Mouse (Mus musculus) liver, embryonic 13.5 days (tissue): ENCODE measurements around the gene Bcl6b. TPM values are rescaled to one million over a fixed set of nuclear protein-coding genes. Genes with fewer than 3 reads are reported as not detected.

Source experiments
- ATAC-seq: fragments of 200-750 bp; cut with Nextera tagmentation; 2 replicates; pipeline ENCODE4 v1.8.0; 2017; ENCODE audit warnings: low read depth, mild to moderate bottlenecking, moderate number of reproducible peaks, moderate library complexity
- DNase-seq: peaks from one replicate; pipeline ENCODE4 v3.0.0; 2022
- H3K27ac ChIP-seq: fragments of 300-500 bp; sonication (generic); 2 replicates; pipeline ENCODE4 v1.5.1; 2015; ENCODE audit warnings: moderate library complexity, mild to moderate bottlenecking, inconsistent platforms
- H3K27me3 ChIP-seq: fragments of 300-500 bp; sonication (generic); 2 replicates; pipeline ENCODE4 v1.6.1; 2015; ENCODE audit warnings: mild to moderate bottlenecking, inconsistent platforms
- H3K36me3 ChIP-seq: fragments of 300-500 bp; sonication (generic); 2 replicates; pipeline ENCODE4 v1.6.1; 2015; ENCODE audit warnings: mild to moderate bottlenecking, inconsistent platforms
- H3K4me1 ChIP-seq: fragments of 300-500 bp; sonication (generic); replicated peaks from 2 replicates; pipeline ENCODE4 v1.6.1; 2015; ENCODE audit warnings: inconsistent platforms
- H3K4me2 ChIP-seq: fragments of 300-500 bp; sonication (generic); 2 replicates; pipeline ENCODE4 v1.6.1; 2015; ENCODE audit warnings: inconsistent platforms, mild to moderate bottlenecking, moderate library complexity
- H3K4me3 ChIP-seq: fragments of 300-500 bp; sonication (generic); replicated peaks from 2 replicates; pipeline ENCODE4 v1.5.1; 2015; ENCODE audit warnings: mild to moderate bottlenecking, inconsistent platforms
- H3K9ac ChIP-seq: fragments of 300-500 bp; sonication (generic); 2 replicates; pipeline ENCODE4 v1.6.1; 2015; ENCODE audit warnings: mild to moderate bottlenecking, inconsistent platforms
- H3K9me3 ChIP-seq: fragments of 300-500 bp; sonication (generic); replicated peaks from 2 replicates; pipeline ENCODE4 v1.6.1; 2016; ENCODE audit warnings: inconsistent platforms
- WGBS: fragments of 180-500 bp; shearing (Covaris S2); methylation state at CpG from one replicate; pipeline ENCODE4 v1.1.7; 2015; ENCODE audit not compliant: insufficient replicate concordance; 5-methylcytosine and 5-hydroxymethylcytosine counted together
- microRNA counts: library from miRNA; unstranded; fragments of <30 nt; microRNA quantifications from one replicate; lab custom pipeline; 2016
- microRNA-seq: library from miRNA; unstranded; fragments of <30 nt; microRNA quantifications from one replicate; pipeline ENCODE4, GENCODE M21; 2016
- polyA plus RNA-seq: library from polyadenylated mRNA; unstranded; fragments of >200 nt; fragmentation: Nextera tagmentation; extraction: Ambion mirVana; gene quantifications from 2 replicates; pipeline ENCODE4 v1.2.1, GENCODE M21; 2015

Bcl6b gene
- polyA plus RNA-seq, 1 experiment from 2014 or later, result 1.6 TPM

DNA sequence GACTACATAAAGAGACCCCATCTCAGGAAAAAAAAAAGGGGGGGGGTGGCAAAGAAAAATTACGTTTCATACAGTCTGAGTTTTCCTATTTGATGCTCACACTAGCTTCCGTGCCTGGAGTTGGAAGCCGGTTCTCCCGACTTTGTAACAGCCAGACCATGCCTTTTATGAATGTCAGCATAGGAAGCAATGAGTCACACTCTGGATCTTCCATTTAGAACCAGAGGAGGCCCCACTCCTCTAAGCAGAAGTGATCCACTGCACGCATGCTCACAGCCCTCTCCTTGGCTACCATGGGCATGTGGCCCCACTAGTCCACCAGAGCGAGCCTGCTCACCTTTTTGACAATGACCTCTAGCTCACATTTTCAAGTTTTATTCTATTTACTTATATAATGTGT, 38.4 kb downstream of the Bcl6b start:
- Histone ChIP-seq H3K4me1 (no peaks in the 10 kb centered on the region), H3K27me3 (no peaks in the 10 kb centered on the region), H3K9ac (no peak overlapping the region), H3K36me3 (no peaks in the 10 kb centered on the region), H3K9me3 (no peaks in the 10 kb centered on the region), H3K4me3 (no peak overlapping the region), H3K27ac (no peak overlapping the region), H3K4me2 (no peak overlapping the region)
- no peak for ATAC-seq
- no peak for DNase-seq
- WGBS, result 65% methylated on average over 6 of the region's 6 CpGs

DNA sequence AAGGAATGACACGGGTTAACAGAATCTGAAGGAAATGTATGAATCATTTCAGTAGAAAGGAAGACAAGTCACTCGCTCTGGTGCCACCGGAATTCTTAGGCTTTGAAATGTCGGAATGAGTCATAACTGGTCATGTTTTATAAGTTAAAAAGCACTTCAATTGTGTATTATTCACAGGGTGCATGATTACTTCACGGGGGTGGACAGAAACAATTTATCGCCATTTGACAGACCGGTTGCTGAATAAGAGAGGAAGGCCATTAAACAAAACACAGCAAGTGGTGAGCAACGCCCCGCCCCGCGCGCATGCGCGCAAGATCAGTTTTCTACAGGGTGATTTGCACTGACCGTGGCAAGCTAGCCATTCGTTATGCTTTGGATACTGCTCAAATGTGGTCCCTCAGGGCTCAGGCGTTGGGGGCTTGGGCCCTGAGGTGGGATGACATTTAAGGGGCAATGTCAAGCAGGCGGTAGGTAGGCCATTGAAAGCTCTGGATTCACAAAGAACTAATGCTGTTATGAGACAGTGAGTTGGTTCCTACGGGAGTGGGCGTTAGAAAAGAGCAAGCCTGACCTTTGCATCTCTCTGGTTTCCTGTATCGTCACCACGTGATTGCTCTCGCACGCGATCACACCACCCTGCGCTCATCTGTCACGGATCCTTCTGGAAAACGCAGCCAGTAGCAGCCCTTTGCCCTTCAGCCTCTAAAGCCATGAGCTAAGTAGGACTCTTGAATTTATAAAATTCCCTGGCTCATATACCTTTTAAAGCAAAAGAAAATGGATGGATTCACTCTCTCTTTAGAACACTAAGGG, 40.1 kb downstream of the Bcl6b start:
- no peaks in the 10 kb centered on the region for H3K27me3 ChIP-seq
- no peak overlapping the region for H3K4me3 ChIP-seq
- no peak for ATAC-seq
- 78% methylated on average over 28 of the region's 28 CpGs for WGBS
- no peak overlapping the region for H3K4me2 ChIP-seq
- H3K9ac ChIP-seq, result no peak overlapping the region
- H3K36me3 ChIP-seq, result no peaks in the 10 kb centered on the region
- H3K9me3 ChIP-seq, result no peaks in the 10 kb centered on the region
- no peak for DNase-seq
- H3K4me1 ChIP-seq, result no peaks in the 10 kb centered on the region
- no peak overlapping the region for H3K27ac ChIP-seq

DNA sequence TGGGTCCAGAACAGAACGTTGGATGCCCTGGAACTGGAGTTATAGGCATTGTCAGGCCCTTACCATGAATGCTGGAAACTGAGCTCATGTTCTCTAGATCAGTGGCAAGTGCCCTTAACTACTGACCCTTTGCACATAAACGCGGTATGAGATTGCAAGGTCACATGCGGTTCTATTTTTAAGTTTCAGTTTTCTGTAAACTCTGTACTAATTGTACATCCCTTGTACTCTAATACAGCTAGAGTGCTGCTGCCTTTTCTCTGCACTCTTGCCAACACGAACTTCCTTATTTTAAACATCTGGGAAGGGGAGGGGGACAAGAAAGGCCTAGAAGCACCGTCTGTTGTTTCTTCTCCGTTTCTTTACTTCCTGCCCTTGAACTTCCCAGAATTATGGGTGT, 44.5 kb downstream of the Bcl6b start:
- Histone ChIP-seq H3K4me2 (no peak overlapping the region), H3K4me3 (no peak overlapping the region), H3K9me3 (no peaks in the 10 kb centered on the region), H3K27me3 (no peaks in the 10 kb centered on the region), H3K27ac (no peak overlapping the region), H3K36me3 (no peaks in the 10 kb centered on the region), H3K9ac (no peak overlapping the region), H3K4me1 (no peaks in the 10 kb centered on the region)
- ATAC-seq (no peak), DNase-seq (no peak)
- 44% methylated on average over 7 of the region's 7 CpGs for WGBS

DNA sequence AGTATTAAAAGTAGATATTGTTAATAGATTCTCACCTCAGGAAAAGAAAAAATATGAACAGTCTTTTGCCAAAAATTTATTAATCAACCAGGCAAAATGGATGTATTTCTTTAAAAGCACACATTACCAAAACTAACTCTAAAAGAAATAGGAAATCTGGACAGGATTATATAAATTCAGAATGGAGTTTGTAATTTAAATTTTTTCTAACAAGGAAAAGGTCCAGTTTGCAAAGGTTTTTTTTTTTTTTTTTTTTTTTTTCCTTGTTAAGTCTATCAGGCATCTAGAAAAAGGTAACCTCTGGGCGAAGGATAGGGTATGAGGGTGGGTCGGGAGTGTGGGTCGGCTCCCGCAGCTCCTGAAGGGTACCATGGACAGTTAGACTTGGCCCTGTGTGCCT, 49.1 kb downstream of the Bcl6b start:
- Histone ChIP-seq H3K9me3 (no peaks in the 10 kb centered on the region), H3K4me2 (no peak overlapping the region), H3K9ac (no peak overlapping the region), H3K36me3 (no peaks in the 10 kb centered on the region), H3K27me3 (no peaks in the 10 kb centered on the region), H3K4me1 (no peaks in the 10 kb centered on the region), H3K27ac (no peak overlapping the region), H3K4me3 (no peak overlapping the region)
- WGBS, result 78% methylated on average over 4 of the region's 4 CpGs
- DNase-seq (no peak), ATAC-seq (no peak)

- ATAC-seq (no peak), DNase-seq (no peak)
- no peaks in the 10 kb centered on the region for H3K4me1 ChIP-seq
- H3K4me3 ChIP-seq, result no peak overlapping the region
- WGBS, result 35% methylated on average over 14 of the region's 14 CpGs
- H3K9me3 ChIP-seq, result no peaks in the 10 kb centered on the region
- H3K27me3 ChIP-seq, result no peaks in the 10 kb centered on the region
- no peaks in the 10 kb centered on the region for H3K36me3 ChIP-seq
- no peak overlapping the region for H3K27ac ChIP-seq
- H3K4me2 ChIP-seq, result no peak overlapping the region
- no peak overlapping the region for H3K9ac ChIP-seq
Observed at GRCm38 (mm10) chr11:70179401-70179800, 50.2 kb downstream of the Bcl6b start.

- ATAC-seq (no peak), DNase-seq (no peak)
- Histone ChIP-seq H3K27ac (no peak overlapping the region), H3K4me1 (no peaks in the 10 kb centered on the region), H3K36me3 (no peaks in the 10 kb centered on the region), H3K4me2 (no peak overlapping the region), H3K9me3 (no peaks in the 10 kb centered on the region), H3K27me3 (no peaks in the 10 kb centered on the region), H3K9ac (no peak overlapping the region), H3K4me3 (no peak overlapping the region)
- 66% methylated on average over 11 of the region's 11 CpGs for WGBS
Observed at GRCm38 (mm10) chr11:70178756-70179155, 50.8 kb downstream of the Bcl6b start.

DNA sequence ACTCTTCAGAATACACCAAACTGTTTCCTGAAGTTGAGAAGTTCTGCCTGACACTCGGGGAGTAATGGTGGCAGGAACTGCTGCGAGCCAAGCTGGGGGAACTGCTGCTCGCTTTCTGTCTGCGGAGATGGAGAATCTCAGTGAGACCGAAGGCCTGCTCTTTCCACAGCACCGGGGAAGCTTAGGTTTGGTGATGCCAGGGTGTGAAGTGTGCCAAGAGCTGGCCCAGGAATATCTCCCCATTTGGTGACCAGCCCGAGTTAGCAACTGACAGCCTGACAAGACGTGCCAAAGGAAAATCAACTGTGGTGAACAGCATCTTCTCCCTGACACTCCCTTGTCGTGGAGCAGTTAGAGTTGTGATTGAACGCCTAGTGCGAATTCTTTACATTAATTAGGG, 51.3 kb downstream of the Bcl6b start:
- Histone ChIP-seq H3K27ac (no peak overlapping the region), H3K36me3 (no peaks in the 10 kb centered on the region), H3K9me3 (no peaks in the 10 kb centered on the region), H3K4me1 (no peaks in the 10 kb centered on the region), H3K9ac (no peak overlapping the region), H3K4me2 (no peak overlapping the region), H3K4me3 (no peak overlapping the region), H3K27me3 (no peaks in the 10 kb centered on the region)
- no peak for DNase-seq
- no peak for ATAC-seq
- 72% methylated on average over 11 of the region's 11 CpGs for WGBS

DNA sequence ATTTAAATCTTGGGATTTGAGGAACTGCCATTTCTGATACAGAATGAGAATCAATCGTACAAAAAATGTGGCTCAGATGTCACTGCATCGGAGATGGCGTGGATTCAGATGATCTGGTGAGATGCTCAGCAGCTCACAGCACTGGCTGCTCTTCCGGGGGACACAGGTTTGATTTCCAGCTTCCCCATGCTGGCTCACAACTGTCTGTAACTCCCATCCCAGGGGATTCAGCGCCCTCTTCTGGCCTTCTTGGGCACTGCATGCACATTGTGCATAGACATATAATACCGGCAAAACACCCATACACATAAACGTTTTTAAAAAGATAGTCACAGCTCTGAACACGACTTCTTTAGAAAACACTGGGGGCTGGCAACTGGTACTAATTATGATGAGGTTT, 52.0 kb downstream of the Bcl6b start:
- no peak overlapping the region for H3K27ac ChIP-seq
- 58% methylated on average over 8 of the region's 8 CpGs for WGBS
- H3K36me3 ChIP-seq, result no peaks in the 10 kb centered on the region
- no peaks in the 10 kb centered on the region for H3K9me3 ChIP-seq
- no peaks in the 10 kb centered on the region for H3K4me1 ChIP-seq
- H3K27me3 ChIP-seq, result no peaks in the 10 kb centered on the region
- no peak for ATAC-seq
- no peak for DNase-seq
- H3K4me3 ChIP-seq, result no peak overlapping the region
- no peak overlapping the region for H3K4me2 ChIP-seq
- H3K9ac ChIP-seq, result no peak overlapping the region

DNA sequence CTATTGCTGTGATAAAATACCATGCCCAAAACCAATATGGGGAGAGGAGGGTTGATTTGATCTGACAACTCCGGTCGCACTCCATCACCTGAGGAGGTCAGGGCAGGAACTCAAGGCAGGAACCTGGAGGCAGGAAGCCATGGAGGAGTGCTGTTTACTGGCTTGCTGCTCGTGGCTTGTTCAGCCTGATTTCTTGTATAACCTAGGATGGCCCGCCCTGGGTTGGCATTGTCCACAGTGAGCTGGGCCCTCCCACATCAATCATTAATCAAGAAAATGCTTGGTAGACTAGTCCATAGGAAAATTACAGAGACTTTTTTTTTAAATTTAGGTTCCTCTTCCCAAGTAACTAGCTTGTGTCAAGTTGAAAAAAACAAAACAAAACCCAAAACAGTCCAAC, 55.1 kb downstream of the Bcl6b start:
- Histone ChIP-seq H3K4me3 (no peak overlapping the region), H3K4me1 (no peaks in the 10 kb centered on the region), H3K4me2 (no peak overlapping the region), H3K9me3 (no peaks in the 10 kb centered on the region), H3K27ac (no peak overlapping the region), H3K36me3 (no peaks in the 10 kb centered on the region), H3K27me3 (no peaks in the 10 kb centered on the region), H3K9ac (no peak overlapping the region)
- 68% methylated on average over 4 of the region's 4 CpGs for WGBS
- no peak for DNase-seq
- no peak for ATAC-seq

MicroRNA genes within 50 kb of the gene (microRNA counts, 519-probe panel; counts per million panel counts)
- 114 counts per million for microRNA mmu-miR-195 (lab: Ali Mortazavi, UCI)
- microRNA mmu-miR-497 (lab: Ali Mortazavi, UCI), result 114 counts per million

Small RNAs within 50 kb of the gene (microRNA-seq; reads per million reads assigned to microRNA genes)
- 322 reads per million, percentile 65 among the genes with 10 or more reads in this experiment for gene Mir195a
- gene Mir497, result not detected
- gene Mir497b, result not detected

Other genes with a start within 250 kb of the Bcl6b start
- gene Ctdnep1, start 248.6 kb downstream of the Bcl6b start, polyA plus RNA-seq, result 8.7 and 10.1 TPM in 2 replicates
- 84.9 and 86.9 TPM in 2 replicates for gene Elp5, start 247.3 kb downstream of the Bcl6b start, polyA plus RNA-seq
- 259 and 294 TPM in 2 replicates for gene Gabarap, start 238.7 kb downstream of the Bcl6b start, polyA plus RNA-seq
- gene Phf23, start 234.0 kb downstream of the Bcl6b start, polyA plus RNA-seq, result 29.8 and 32.7 TPM in 2 replicates
- gene Dvl2, start 229.2 kb downstream of the Bcl6b start, polyA plus RNA-seq, result 6.4 and 7.4 TPM in 2 replicates
- 83.7 and 87.2 TPM in 2 replicates for gene Acadvl, start 214.4 kb downstream of the Bcl6b start, polyA plus RNA-seq
- gene Dlg4, start 212.9 kb downstream of the Bcl6b start, polyA plus RNA-seq, result 1.1 and 1.2 TPM in 2 replicates
- 1.4 and 1.8 TPM in 2 replicates for gene Asgr1, start 175.7 kb downstream of the Bcl6b start, polyA plus RNA-seq
- gene Asgr2, start 137.2 kb downstream of the Bcl6b start, polyA plus RNA-seq, result 5.2 and 5.7 TPM in 2 replicates
- 1.2 and 1.3 TPM in 2 replicates for gene Mgl2, start 99.5 kb downstream of the Bcl6b start, polyA plus RNA-seq
- gene Clec10a, start 73.6 kb downstream of the Bcl6b start, polyA plus RNA-seq, result 0.27 and 0.32 TPM in 2 replicates
- 0.73 and 0.83 TPM in 2 replicates for gene Slc16a11, start 17.0 kb downstream of the Bcl6b start, polyA plus RNA-seq
- gene Slc16a13, start 8.7 kb downstream of the Bcl6b start, polyA plus RNA-seq, result 4.8 and 7.5 TPM in 2 replicates
- 82.5 and 85.7 TPM in 2 replicates for gene 0610010K14Rik, start 8.1 kb upstream of the Bcl6b start, polyA plus RNA-seq
- gene Gm21988, start 10.0 kb upstream of the Bcl6b start, polyA plus RNA-seq, result 6.5 and 7.1 TPM in 2 replicates
- gene Rnasek, start 10.0 kb upstream of the Bcl6b start, polyA plus RNA-seq, result 155 and 175 TPM in 2 replicates
- 19.5 and 21.6 TPM in 2 replicates for gene Alox12, start 25.6 kb upstream of the Bcl6b start, polyA plus RNA-seq
- gene Alox12e, start 92.8 kb upstream of the Bcl6b start, polyA plus RNA-seq, result 0.06 and 0.10 TPM in 2 replicates
- 1.1 TPM in 2 replicates for gene Alox15, start 122.2 kb upstream of the Bcl6b start, polyA plus RNA-seq
- 19.0 and 21.0 TPM in 2 replicates for gene Pelp1, start 180.2 kb upstream of the Bcl6b start, polyA plus RNA-seq
- 13.0 and 14.9 TPM in 2 replicates for gene Arrb2, start 202.8 kb upstream of the Bcl6b start, polyA plus RNA-seq
- gene Med11, start 222.1 kb upstream of the Bcl6b start, polyA plus RNA-seq, result 17.2 and 19.1 TPM in 2 replicates
- gene Zmynd15, start 229.6 kb upstream of the Bcl6b start, polyA plus RNA-seq, result 0.07 and 0.17 TPM in 2 replicates
- 0.70 and 1.4 TPM in 2 replicates for gene Cxcl16, start 230.2 kb upstream of the Bcl6b start, polyA plus RNA-seq